Mouse (Mus musculus): ENCODE results near the gene Pde4d. TPM values are rescaled to one million over a fixed set of nuclear protein-coding genes. Genes with fewer than 3 reads are reported as not detected.
A peak's percentile ranks its signal among the peaks of the same experiment; 100 is the strongest.

Pde4d gene
- total and polyA plus RNA-seq, 2 experiments from 2014 or later, result 19.0 to 103 TPM

DNA sequence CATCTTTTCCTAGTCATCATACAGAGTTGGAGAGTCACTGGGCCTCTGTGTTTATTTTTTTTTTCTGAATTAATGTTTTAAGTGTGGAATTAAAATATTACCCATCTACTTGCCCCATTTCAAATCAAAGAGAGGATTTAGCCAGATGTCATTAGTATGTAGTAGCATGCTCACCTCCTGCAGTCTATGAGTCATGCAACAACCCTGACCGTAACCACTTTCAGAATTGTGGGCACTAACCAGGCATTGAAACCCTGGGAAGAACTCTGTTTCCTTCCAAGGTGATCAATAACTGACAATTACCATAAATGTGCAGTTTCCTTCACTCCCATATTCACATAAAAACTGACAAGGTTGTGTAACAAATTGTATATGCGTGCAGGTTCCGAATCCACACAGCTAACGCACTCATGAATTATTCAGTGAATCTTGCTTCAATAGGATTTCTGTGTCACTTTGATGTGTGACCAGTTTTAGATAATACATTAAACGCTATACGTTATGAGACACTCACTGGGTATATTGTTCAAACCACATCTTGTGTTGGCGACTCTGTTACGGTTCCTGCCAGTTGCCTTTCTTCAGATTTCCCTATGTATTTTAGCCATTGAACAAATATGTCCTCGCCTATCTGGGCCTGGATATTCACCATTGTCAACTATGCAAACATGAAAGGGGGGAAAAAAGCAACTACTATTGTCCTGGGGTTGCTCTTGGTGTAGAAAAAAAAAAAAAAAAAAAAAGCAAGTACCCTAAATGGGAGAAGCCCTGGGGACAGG lies 719.0 kb downstream of the Pde4d start:
- Histone ChIP-seq H3K4me1 (ENCODE audit: insufficient read depth, low read length) (no peaks in the 10 kb centered on the region), H3K9ac (replicated peaks; ENCODE audit: low read length, poor library complexity, severe bottlenecking) (no peak overlapping the region), H3K9me3 (ENCODE audit: low read length) (no peaks in the 10 kb centered on the region), H3K27ac (ENCODE audit: low read depth, low read length) (no peak overlapping the region), H3K36me3 (ENCODE audit: insufficient read depth, low read length) (no peaks in the 10 kb centered on the region), H3K27me3 (ENCODE audit: insufficient read depth, low read length) (no peaks in the 10 kb centered on the region), H3K4me3 (ENCODE audit: low read depth, low read length) (no peak overlapping the region), H3K4me2 (ENCODE audit: low read depth, low read length, poor library complexity, severe bottlenecking) (no peak overlapping the region)
- no peak for ATAC-seq (ENCODE audit: low FRiP score)
- DNase-seq (ENCODE audit: low spot score), result no peak
- no peak for TF ChIP-seq CTCF (IDR thresholded peaks at IDR 0.05)
- WGBS, result 23% methylated on average over 9 of the region's 9 CpGs

DNA sequence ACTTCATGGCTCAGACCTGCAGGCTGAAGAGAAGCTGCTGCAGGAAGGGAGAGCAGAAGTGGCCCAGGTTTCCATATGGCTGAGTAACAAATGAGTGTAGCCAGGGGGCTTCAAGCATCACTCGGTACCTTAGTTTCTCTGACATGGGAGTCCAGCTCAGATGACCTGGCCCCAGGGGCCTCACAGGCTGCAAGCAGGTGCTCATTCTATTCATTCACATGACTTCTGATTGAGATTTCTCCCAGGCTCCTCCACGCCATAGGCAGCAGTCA lies 719.5 kb downstream of the Pde4d start:
- H3K27ac ChIP-seq (ENCODE audit: low read depth, low read length), result no peak overlapping the region
- H3K4me3 ChIP-seq (ENCODE audit: low read depth, low read length), result no peak overlapping the region
- H3K36me3 ChIP-seq (ENCODE audit: insufficient read depth, low read length), result no peaks in the 10 kb centered on the region
- DNase-seq (ENCODE audit: low spot score), result no peak
- H3K4me1 ChIP-seq (ENCODE audit: insufficient read depth, low read length), result no peaks in the 10 kb centered on the region
- no peak overlapping the region for H3K9ac ChIP-seq (replicated peaks; ENCODE audit: low read length, poor library complexity, severe bottlenecking)
- TF ChIP-seq CTCF (IDR thresholded peaks at IDR 0.05), result no peak
- H3K9me3 ChIP-seq (ENCODE audit: low read length), result no peaks in the 10 kb centered on the region
- WGBS, result 64% methylated on average over 2 of the region's 2 CpGs
- H3K27me3 ChIP-seq (ENCODE audit: insufficient read depth, low read length), result no peaks in the 10 kb centered on the region
- ATAC-seq (ENCODE audit: low FRiP score), result no peak
- H3K4me2 ChIP-seq (ENCODE audit: low read depth, low read length, poor library complexity, severe bottlenecking), result no peak overlapping the region

DNA sequence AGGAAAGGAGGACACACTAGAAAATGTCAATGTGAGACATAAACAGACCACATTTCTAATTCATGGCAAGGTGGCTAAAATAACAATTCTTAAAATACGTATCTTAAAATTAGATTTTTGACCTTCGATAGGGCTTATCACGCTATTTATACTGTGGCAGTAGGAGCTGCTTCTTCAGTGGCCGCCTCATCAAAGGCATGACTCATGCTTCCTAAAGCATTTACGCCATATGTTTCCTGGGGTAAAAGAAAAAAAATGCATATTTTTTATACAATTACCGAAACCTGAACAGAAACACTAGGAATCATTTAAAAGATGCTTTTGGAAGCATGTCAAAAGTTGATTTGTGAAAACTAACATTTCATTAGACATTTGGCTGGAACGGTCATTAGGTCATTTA lies 721.9 kb downstream of the Pde4d start:
- Histone ChIP-seq H3K4me3 (ENCODE audit: low read depth, low read length) (no peak overlapping the region), H3K4me2 (ENCODE audit: low read depth, low read length, poor library complexity, severe bottlenecking) (no peak overlapping the region), H3K9ac (replicated peaks; ENCODE audit: low read length, poor library complexity, severe bottlenecking) (no peak overlapping the region), H3K9me3 (ENCODE audit: low read length) (no peaks in the 10 kb centered on the region), H3K36me3 (ENCODE audit: insufficient read depth, low read length) (no peaks in the 10 kb centered on the region), H3K4me1 (ENCODE audit: insufficient read depth, low read length) (no peaks in the 10 kb centered on the region), H3K27ac (ENCODE audit: low read depth, low read length) (no peak overlapping the region), H3K27me3 (ENCODE audit: insufficient read depth, low read length) (no peaks in the 10 kb centered on the region)
- ATAC-seq (ENCODE audit: low FRiP score) (no peak), DNase-seq (ENCODE audit: low spot score) (no peak)
- TF ChIP-seq CTCF (IDR thresholded peaks at IDR 0.05), result no peak
- WGBS, result 88% methylated on average over 7 of the region's 7 CpGs

DNA sequence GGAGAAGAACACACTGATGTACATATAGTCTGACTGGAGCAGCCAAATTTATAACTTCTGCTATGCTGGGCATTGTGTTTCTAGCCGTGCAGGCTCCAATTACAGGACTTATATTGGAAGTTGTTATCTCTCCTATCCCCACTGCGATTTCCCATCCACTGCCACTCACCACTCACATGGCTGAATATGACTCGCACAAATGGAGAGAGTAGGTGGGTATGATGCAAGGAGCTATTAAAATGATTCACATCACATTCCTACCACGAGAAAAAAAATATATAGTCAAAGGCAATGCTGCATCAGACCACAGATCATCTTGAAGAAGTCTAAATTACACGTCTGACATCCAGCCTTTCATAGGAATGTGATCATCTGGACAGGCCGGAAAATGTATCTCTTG lies 725.5 kb downstream of the Pde4d start:
- Histone ChIP-seq H3K4me1 (ENCODE audit: insufficient read depth, low read length) (no peaks in the 10 kb centered on the region), H3K4me3 (ENCODE audit: low read depth, low read length) (no peak overlapping the region), H3K4me2 (ENCODE audit: low read depth, low read length, poor library complexity, severe bottlenecking) (no peak overlapping the region), H3K36me3 (ENCODE audit: insufficient read depth, low read length) (no peaks in the 10 kb centered on the region), H3K9me3 (ENCODE audit: low read length) (no peaks in the 10 kb centered on the region), H3K27ac (ENCODE audit: low read depth, low read length) (no peak overlapping the region), H3K27me3 (ENCODE audit: insufficient read depth, low read length) (no peaks in the 10 kb centered on the region), H3K9ac (replicated peaks; ENCODE audit: low read length, poor library complexity, severe bottlenecking) (no peak overlapping the region)
- 85% methylated on average over 6 of the region's 6 CpGs for WGBS
- ATAC-seq (ENCODE audit: low FRiP score) (no peak), DNase-seq (ENCODE audit: low spot score) (no peak)
- TF ChIP-seq CTCF (IDR thresholded peaks at IDR 0.05), result no peak

DNA sequence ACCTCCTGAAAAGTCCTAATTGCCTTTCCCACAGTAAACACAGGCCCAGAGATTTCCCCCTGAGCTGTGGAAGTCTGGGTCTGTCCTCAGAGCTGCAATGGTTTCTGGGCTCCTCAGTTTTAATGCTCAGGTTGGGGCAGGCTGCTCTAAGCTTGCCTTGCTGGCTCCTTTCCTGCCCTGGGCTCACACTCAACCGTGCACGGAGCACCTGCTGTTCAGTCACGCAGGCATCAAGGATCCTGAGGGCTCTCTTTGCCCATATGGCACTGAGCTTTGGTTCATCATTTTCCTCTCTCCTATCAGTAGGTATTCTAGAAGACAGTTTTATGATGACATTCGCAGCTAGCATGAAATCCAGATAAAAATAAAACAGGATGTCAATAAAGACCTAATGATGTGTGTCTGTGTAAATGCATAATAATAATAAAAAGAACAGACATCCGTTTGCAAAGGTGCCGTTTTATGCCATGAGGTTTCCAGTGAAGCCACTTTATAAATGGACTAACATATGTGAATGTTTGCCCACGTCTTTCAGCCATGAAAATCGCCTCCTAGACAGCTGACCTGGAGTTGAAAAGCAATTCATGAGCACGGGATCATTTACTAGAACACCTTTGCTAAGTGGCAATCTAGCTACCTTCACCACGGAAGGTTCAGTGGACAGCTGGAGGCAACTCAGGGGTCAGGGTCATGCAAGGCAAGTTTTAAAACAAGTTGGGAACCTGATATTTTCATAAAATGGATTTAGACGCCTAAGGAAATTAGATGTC lies 726.3 kb downstream of the Pde4d start:
- H3K4me1 ChIP-seq (ENCODE audit: insufficient read depth, low read length), result no peaks in the 10 kb centered on the region
- no peaks in the 10 kb centered on the region for H3K36me3 ChIP-seq (ENCODE audit: insufficient read depth, low read length)
- no peak overlapping the region for H3K27ac ChIP-seq (ENCODE audit: low read depth, low read length)
- H3K9me3 ChIP-seq (ENCODE audit: low read length), result no peaks in the 10 kb centered on the region
- H3K9ac ChIP-seq (replicated peaks; ENCODE audit: low read length, poor library complexity, severe bottlenecking), result no peak overlapping the region
- ATAC-seq (ENCODE audit: low FRiP score) (no peak), DNase-seq (ENCODE audit: low spot score) (peak; percentile 31)
- H3K4me2 ChIP-seq (ENCODE audit: low read depth, low read length, poor library complexity, severe bottlenecking), result no peak overlapping the region
- H3K4me3 ChIP-seq (ENCODE audit: low read depth, low read length), result no peak overlapping the region
- no peak for TF ChIP-seq CTCF (IDR thresholded peaks at IDR 0.05)
- 79% methylated on average over 11 of the region's 11 CpGs for WGBS
- no peaks in the 10 kb centered on the region for H3K27me3 ChIP-seq (ENCODE audit: insufficient read depth, low read length)

DNA sequence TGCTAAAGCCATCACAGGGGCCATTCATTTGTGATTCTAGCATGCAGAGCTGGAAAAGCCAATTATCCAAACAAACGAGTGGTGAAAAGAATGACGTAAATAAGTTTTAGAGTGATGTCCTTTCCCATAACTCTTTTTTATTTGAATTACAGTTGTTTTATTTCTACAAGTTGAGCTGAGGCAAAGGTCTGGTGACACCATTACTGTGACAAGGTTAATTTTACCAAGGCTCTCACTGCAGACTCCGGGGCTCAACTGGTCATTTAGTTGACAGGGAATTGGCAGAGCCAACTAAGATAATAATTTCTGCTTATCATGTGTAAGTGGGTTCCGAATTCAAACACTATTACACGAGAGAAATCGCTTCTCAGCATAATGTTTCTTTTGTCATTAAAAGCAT lies 731.6 kb downstream of the Pde4d start:
- Histone ChIP-seq H3K27me3 (ENCODE audit: insufficient read depth, low read length) (no peaks in the 10 kb centered on the region), H3K9me3 (ENCODE audit: low read length) (no peaks in the 10 kb centered on the region), H3K36me3 (ENCODE audit: insufficient read depth, low read length) (no peaks in the 10 kb centered on the region), H3K27ac (ENCODE audit: low read depth, low read length) (no peak overlapping the region), H3K4me3 (ENCODE audit: low read depth, low read length) (no peak overlapping the region), H3K4me2 (ENCODE audit: low read depth, low read length, poor library complexity, severe bottlenecking) (no peak overlapping the region), H3K9ac (replicated peaks; ENCODE audit: low read length, poor library complexity, severe bottlenecking) (no peak overlapping the region), H3K4me1 (ENCODE audit: insufficient read depth, low read length) (no peaks in the 10 kb centered on the region)
- ATAC-seq (ENCODE audit: low FRiP score) (no peak), DNase-seq (ENCODE audit: low spot score) (no peak)
- 66% methylated on average over 6 of the region's 6 CpGs for WGBS
- TF ChIP-seq CTCF (IDR thresholded peaks at IDR 0.05), result no peak
